Mouse (Mus musculus) olfactory bulb, adult 2 months (tissue): ENCODE results near the gene Ccdc88c.

Source experiments
- CTCF ChIP-seq: fragments of 200-500 bp; IDR thresholded peaks from 2 replicates; pipeline ENCODE4 v1.5.1; 2012; ENCODE audit warnings: low read depth, mild to moderate bottlenecking, low read length, moderate library complexity; ENCODE audit not compliant: insufficient read depth
- POLR2A ChIP-seq: fragments of 200-500 bp; IDR thresholded peaks from 2 replicates; pipeline ENCODE4 v1.6.1; 2012; ENCODE audit warnings: mild to moderate bottlenecking, low read depth, low read length, moderate library complexity; ENCODE audit not compliant: insufficient read depth

DNA sequence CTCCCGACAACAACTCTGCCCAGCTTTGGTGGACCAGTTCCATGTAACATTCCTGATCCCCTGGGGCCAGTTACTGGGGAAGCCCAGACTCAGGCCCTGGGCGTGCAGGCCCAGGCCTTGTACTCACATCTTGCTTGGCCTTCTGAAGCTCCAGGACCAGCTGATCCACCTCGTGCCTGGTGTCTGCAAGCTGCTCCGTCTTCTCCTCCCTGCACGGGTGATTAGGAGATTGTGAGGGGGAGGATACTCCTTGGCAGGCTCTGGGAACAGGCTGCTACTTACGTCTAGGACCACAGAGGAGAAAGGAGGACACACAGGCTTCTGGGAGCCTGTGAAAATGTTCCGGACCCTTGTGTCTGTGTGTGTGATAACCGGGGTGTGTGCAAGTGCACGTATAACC is 62.6 kb downstream of the Ccdc88c start:
- TF ChIP-seq CTCF (no peak), POLR2A (no peak)
